Mouse (Mus musculus) olfactory bulb, adult 2 months (tissue): ENCODE measurements around the gene Nhlrc3.

Experiments used
- CTCF ChIP-seq: fragments of 200-500 bp; IDR thresholded peaks from 2 replicates; pipeline ENCODE4 v1.5.1; 2012; ENCODE audit warnings: low read depth, mild to moderate bottlenecking, low read length, moderate library complexity; ENCODE audit not compliant: insufficient read depth
- POLR2A ChIP-seq: fragments of 200-500 bp; IDR thresholded peaks from 2 replicates; pipeline ENCODE4 v1.6.1; 2012; ENCODE audit warnings: mild to moderate bottlenecking, low read depth, low read length, moderate library complexity; ENCODE audit not compliant: insufficient read depth

DNA sequence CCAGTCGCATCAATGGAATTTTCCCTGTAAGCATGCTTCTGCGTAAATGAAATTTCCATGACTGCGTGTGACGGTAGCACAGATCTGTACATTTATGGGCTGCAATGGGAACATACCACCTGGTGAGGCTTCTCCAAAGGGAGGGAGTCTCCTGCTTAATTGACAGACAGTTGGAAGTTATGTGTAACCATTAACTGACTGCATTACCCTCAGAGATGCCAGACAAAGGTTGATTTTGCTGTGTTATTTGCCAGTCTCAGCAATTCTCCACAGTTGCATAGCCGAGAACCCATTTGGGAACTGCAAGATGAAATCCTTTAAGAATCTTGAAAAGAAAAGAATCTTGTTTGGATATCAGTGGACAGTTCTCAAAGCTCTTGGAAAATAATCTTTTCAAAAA lies 8.9 kb upstream of the Nhlrc3 start:
- no peak for TF ChIP-seq CTCF
- no peak for TF ChIP-seq POLR2A
